Mouse (Mus musculus): ENCODE results near the gene Vmp1.
A peak's percentile ranks its signal among the peaks of the same experiment; 100 is the strongest.

DNA sequence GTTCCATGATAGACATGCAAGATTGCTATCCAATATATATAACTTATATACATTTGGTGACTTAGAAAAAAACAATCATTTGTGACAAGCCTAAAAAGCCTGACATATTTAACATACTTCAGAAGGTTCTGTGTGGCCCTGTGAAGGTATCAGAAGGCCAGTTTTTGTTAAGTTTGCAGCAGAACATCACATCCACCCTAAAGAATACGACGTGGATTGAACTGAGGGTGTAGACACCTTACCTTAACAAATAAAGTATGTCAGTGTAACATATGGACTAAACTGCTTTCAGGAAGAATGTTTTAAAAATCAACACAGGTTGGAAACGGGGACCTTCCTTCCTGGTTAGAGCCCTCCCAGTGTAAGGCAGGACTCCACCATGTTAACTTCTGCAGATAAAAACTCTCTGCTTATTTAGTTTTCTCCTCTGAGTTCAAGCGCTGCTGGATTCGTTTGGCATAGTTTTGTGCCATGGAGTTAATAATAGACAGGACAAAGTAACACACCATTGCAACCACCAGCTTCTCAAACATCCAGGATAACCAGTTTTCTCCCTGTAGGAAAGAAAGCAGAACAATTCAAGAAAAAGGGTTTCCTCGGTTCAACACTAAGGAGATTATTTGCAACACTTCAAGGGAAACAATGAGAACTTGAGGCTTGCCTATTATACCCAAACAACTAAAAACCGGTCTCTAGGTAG is 98.6 kb downstream of the Vmp1 start:
- TF ChIP-seq CTCF (IDR thresholded peaks at IDR 0.05; ENCODE audit: borderline replicate concordance, insufficient read depth, low read length): no peak
- TF ChIP-seq POLR2A (IDR thresholded peaks at IDR 0.05; ENCODE audit: low read depth, low read length): peak; percentile 80
